Mouse (Mus musculus): Measurements from ENCODE around the gene Ap4s1. TPM values are rescaled to one million over a fixed set of nuclear protein-coding genes. Genes with fewer than 3 reads are reported as not detected.

Ap4s1 gene
- polyA plus RNA-seq, 1 experiment from 2014 or later: 43.3 TPM

DNA sequence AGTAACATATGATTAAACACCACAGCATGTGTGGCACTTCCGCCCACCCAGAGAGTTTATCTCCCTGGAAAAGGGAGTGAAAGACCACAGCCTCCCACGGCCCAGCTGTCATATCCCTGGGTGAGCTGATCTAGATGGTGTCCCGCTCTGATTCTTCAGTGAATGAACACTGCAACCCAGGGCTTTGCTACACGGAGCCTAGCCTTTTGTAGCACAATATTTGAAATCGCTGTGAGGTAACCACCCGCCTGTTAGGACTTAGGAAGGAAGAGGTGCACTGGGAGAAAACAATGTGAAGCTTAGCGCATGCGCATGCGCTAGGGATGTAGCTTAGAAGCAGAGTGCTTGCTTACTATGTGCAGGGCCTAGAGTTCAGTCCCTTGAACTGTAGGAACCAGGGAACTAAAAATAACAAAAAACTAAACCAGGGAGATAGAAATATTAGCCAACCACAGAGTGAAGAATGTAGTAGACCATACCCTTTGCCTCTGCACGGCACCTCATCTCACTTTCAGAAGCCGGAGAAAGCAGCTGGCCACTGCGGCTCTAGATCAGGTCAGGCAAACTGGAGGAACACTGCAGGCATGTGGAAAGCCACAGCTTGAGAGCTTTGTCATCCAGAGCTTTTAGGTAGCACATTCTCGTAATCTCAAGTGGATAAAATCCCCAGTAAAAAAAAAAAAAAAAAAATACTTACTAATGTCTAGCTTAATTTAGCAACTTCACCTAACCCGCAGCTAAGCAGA lies 18.3 kb downstream of the Ap4s1 start:
- ATAC-seq (replicated peaks): no peak
- no peak overlapping the region for H3K4me2 ChIP-seq (replicated peaks)
- H3K27ac ChIP-seq (replicated peaks): no peak overlapping the region
- H3K36me3 ChIP-seq: no peaks in the 10 kb centered on the region
- H3K27me3 ChIP-seq: no peaks in the 10 kb centered on the region
- no peaks in the 10 kb centered on the region for H3K4me1 ChIP-seq
- no peak overlapping the region for H3K9ac ChIP-seq (replicated peaks)
- WGBS: 64% methylated on average over 14 of the region's 14 CpGs
- no peaks in the 10 kb centered on the region for H3K9me3 ChIP-seq
- no peak overlapping the region for H3K4me3 ChIP-seq

DNA sequence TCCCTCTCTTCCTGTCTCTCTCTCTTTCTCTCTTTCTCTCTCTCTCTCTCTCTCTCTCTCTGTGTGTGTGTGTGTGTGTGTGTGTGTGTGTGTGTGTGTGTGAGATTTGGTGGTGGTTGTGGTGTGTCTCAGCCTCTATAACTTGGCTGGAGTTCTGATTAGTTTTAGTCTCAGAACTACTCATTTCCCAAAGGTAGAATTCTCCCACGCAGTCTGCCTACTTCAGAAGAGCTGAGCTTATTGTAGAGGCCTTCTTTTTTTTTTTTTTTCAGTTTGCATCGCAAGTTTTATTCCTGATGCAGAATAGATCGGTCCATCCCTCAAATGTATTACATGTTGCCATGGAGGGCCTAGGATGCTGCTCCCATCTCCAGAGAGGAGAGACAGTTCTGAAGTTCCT lies 18.9 kb downstream of the Ap4s1 start:
- Histone ChIP-seq H3K4me1 (no peaks in the 10 kb centered on the region), H3K9ac (replicated peaks) (no peak overlapping the region), H3K27ac (replicated peaks) (no peak overlapping the region), H3K4me2 (replicated peaks) (no peak overlapping the region), H3K27me3 (no peaks in the 10 kb centered on the region), H3K4me3 (no peak overlapping the region), H3K9me3 (no peaks in the 10 kb centered on the region), H3K36me3 (no peaks in the 10 kb centered on the region)
- WGBS: 78% methylated on average over 3 of the region's 3 CpGs
- ATAC-seq (replicated peaks): no peak

DNA sequence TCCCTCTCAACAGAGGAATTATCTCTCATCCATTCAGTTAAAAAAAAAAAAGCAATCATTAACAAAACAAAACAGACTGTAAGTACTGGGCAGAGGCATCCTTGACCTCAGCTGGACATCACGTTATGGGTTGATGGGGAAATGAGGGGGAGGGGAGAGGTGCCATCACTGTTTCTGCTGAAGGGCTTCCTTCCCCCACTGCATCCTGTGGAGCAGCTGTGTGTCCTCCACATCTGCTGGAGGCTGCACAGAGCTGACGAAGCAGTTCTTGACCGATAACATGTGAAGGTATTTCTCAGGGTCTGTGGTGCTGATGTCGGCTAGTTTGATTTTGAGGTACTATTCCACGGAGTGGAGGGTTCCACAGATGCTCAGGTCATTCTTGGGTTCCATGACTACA lies 19.3 kb downstream of the Ap4s1 start:
- Histone ChIP-seq H3K27ac (replicated peaks) (no peak overlapping the region), H3K4me3 (no peak overlapping the region), H3K36me3 (no peaks in the 10 kb centered on the region), H3K27me3 (no peaks in the 10 kb centered on the region), H3K9ac (replicated peaks) (no peak overlapping the region), H3K4me1 (no peaks in the 10 kb centered on the region), H3K9me3 (no peaks in the 10 kb centered on the region), H3K4me2 (replicated peaks) (no peak overlapping the region)
- ATAC-seq (replicated peaks): no peak
- WGBS: 76% methylated on average over 5 of the region's 5 CpGs

DNA sequence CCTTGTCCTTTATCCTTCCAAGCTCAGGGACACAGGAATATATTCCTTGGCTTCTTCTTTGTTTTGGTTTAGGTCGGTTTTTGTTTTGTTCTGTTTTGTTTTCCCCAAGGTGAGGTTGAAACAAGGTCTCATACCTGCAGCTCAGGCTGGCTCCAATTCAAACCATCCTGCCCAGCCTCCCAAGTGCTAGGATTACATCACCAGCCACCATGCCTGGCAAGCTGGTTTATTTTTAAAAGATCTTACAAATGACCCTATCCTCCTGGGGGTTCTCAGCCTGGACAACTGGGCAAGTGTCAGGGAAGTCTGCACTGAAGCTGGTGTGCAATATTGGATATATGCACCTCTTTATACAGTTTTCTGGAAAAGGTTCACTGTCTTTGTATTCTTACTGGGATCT lies 21.9 kb downstream of the Ap4s1 start:
- Histone ChIP-seq H3K4me1 (no peaks in the 10 kb centered on the region), H3K27ac (replicated peaks) (no peak overlapping the region), H3K4me2 (replicated peaks) (no peak overlapping the region), H3K4me3 (no peak overlapping the region), H3K9ac (replicated peaks) (no peak overlapping the region), H3K27me3 (no peaks in the 10 kb centered on the region), H3K9me3 (no peaks in the 10 kb centered on the region), H3K36me3 (no peaks in the 10 kb centered on the region)
- ATAC-seq (replicated peaks): no peak
- WGBS: 83% methylated on average over 1 of the region's 1 CpGs

DNA sequence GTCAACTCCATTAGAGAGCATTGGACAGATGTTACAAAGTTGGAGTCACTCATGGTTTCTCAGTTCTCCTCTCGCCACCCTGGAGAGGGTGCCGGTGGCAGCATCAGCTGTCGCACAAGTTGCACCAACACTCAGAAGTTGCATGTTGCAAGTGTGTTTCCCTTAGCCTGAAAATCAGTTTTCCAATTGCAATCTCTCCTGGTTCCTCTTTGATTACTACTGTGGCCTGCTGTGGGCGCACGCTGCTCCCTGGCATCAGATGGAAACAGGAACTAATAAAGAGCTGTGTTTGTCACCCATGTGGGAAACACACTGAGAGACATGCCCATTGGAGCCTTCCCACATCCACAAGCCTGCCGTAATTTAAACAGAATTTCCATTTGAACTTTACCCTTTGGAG lies 27.8 kb downstream of the Ap4s1 start:
- Histone ChIP-seq H3K4me3 (no peak overlapping the region), H3K9me3 (no peaks in the 10 kb centered on the region), H3K4me2 (replicated peaks) (no peak overlapping the region), H3K36me3 (peaks cover 4% of the 10 kb centered on the region; the same call in 1 of the 2 replicates), H3K9ac (replicated peaks) (no peak overlapping the region), H3K27me3 (no peaks in the 10 kb centered on the region), H3K4me1 (no peaks in the 10 kb centered on the region), H3K27ac (replicated peaks) (no peak overlapping the region)
- 96% methylated on average over 6 of the region's 6 CpGs for WGBS
- ATAC-seq (replicated peaks): no peak

DNA sequence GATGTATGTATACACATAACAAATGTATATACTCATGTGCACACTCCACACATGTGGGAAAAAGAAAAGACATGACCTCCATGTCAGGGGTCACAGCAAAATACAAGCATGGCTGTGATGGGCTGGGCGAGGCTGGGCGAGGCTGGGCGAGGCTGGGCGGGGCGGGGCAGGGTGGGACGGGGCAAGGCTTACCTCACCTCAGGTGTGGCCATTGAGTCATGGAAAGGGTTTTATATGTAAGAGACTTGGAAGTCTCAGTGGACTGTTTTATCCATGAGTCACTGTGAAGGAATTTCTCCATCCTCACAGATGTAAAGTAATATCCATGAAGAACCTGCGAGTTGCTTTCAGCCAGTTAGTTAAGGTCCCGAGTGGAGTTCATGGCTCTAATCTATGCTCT lies 31.0 kb downstream of the Ap4s1 start:
- no peak overlapping the region for H3K9ac ChIP-seq (replicated peaks)
- no peak overlapping the region for H3K4me3 ChIP-seq
- H3K36me3 ChIP-seq: peaks cover 6% of the 10 kb centered on the region; the same call in 1 of the 2 replicates
- no peak for ATAC-seq (replicated peaks)
- no peaks in the 10 kb centered on the region for H3K4me1 ChIP-seq
- H3K27me3 ChIP-seq: no peaks in the 10 kb centered on the region
- no peak overlapping the region for H3K27ac ChIP-seq (replicated peaks)
- WGBS: 96% methylated on average over 8 of the region's 8 CpGs
- H3K9me3 ChIP-seq: no peaks in the 10 kb centered on the region
- no peak overlapping the region for H3K4me2 ChIP-seq (replicated peaks)

DNA sequence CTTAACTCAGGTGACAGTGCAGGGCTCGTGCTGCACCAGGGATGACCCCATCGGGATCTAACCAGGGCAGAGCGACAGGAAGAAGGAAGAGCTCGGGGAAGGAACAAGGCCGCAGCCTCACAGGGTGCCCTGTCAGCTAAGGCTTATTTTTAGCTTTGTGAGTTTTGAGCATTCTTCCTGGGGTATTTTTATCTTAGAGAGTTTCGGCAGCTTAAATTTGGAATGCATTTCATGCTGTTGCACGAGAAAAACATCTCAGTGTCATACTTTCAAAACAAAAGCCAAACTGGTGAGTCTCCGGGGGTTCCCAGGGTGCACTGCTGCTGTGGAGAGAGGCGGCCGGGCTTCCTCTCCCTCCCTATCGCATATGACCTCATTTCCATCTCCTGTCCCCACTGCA lies 38.2 kb downstream of the Ap4s1 start:
- Histone ChIP-seq H3K27ac (replicated peaks) (no peak overlapping the region), H3K4me3 (no peak overlapping the region), H3K4me1 (no peaks in the 10 kb centered on the region), H3K4me2 (replicated peaks) (no peak overlapping the region), H3K9ac (replicated peaks) (no peak overlapping the region), H3K9me3 (no peaks in the 10 kb centered on the region), H3K36me3 (0 out of 2 replicates have a peak, but pooled peaks cover 3% of the 10 kb centered on the region), H3K27me3 (no peaks in the 10 kb centered on the region)
- no peak for ATAC-seq (replicated peaks)
- WGBS: 80% methylated on average over 11 of the region's 11 CpGs

DNA sequence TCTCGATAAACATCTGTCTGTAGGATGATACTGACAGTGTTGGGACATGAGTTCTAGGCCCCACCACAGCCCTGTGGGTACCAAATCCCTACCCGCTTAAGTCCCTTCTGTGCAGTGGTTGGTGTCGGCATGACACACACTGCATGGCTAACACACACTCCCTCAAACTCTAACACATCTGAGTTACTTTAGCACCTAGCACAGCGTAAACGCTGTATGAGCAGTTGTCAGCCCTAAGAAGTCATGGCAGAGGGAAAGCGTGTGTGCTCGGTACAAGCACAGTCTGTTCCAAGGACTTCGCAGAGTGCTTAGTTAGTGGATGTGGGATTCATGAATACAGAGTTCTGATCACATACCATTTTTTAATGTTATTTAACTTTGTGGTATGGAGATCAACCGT lies 39.0 kb downstream of the Ap4s1 start:
- Histone ChIP-seq H3K4me1 (no peaks in the 10 kb centered on the region), H3K4me2 (replicated peaks) (no peak overlapping the region), H3K27me3 (no peaks in the 10 kb centered on the region), H3K36me3 (0 out of 2 replicates have a peak, but pooled peaks cover 3% of the 10 kb centered on the region), H3K9me3 (no peaks in the 10 kb centered on the region), H3K4me3 (no peak overlapping the region), H3K27ac (replicated peaks) (no peak overlapping the region), H3K9ac (replicated peaks) (no peak overlapping the region)
- ATAC-seq (replicated peaks): no peak
- 93% methylated on average over 9 of the region's 9 CpGs for WGBS

DNA sequence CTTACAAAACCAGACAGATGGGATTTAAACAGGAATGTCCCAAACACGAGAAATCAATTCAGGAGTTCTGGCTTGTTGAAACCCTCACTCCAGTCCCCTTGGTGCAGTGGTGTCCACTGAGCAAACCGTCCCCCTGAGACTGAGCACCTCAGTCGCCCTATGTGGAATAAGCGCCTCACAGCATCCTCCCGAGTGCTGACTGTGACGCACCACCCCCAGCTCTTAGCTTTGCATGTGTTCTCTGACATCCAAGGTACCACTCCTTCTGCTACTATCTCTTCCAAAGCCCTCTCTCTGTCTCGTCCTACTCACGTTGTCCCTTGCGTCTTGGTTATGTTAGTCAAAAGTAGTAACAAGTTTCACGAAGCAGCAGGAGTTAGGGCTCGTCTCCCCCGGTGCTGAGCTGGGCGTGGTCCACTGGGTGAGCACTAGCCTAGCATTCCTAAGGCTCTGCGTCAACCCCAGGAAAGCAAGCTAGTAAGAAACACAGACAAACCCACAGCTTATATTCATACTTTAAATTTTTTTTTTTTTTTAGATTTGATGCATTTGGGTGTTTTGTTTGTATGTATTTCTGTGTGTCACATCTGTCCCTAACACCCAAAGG lies 43.9 kb downstream of the Ap4s1 start:
- Histone ChIP-seq H3K9ac (replicated peaks) (no peak overlapping the region), H3K36me3 (0 out of 2 replicates have a peak, but pooled peaks cover 3% of the 10 kb centered on the region), H3K4me1 (peaks cover 4% of the 10 kb centered on the region; the same call in 1 of the 2 replicates), H3K27ac (replicated peaks) (no peak overlapping the region), H3K9me3 (no peaks in the 10 kb centered on the region), H3K4me3 (no peak overlapping the region), H3K4me2 (replicated peaks) (no peak overlapping the region), H3K27me3 (no peaks in the 10 kb centered on the region)
- no peak for ATAC-seq (replicated peaks)
- WGBS: 86% methylated on average over 14 of the region's 14 CpGs

DNA sequence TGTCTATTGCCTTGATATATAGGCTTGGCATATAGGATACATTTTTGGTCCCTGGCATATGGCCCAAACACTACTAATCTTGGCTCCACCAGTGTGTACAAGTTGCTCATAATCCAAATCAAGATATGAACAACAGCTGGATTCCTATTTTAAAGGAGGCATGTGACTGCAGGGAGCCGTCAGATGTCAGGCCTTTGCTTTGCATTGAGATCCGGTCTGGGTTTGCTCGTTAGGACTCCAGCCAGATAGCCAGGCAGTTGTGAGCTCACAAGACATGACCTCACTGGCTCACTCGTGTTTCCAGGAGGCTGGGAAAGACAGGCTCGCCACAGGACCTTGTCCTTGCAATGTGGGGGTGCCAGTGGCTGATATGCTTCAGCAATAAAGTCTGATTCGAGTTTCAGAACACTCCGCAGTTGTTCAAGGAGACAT lies 45.0 kb downstream of the Ap4s1 start:
- WGBS: 39% methylated on average over 7 of the region's 7 CpGs
- Histone ChIP-seq H3K27me3 (no peaks in the 10 kb centered on the region), H3K36me3 (0 out of 2 replicates have a peak, but pooled peaks cover 2% of the 10 kb centered on the region), H3K4me2 (replicated peaks) (no peak overlapping the region), H3K27ac (replicated peaks) (no peak overlapping the region), H3K4me1 (peaks cover 4% of the 10 kb centered on the region; the same call in 1 of the 2 replicates), H3K9ac (replicated peaks) (no peak overlapping the region), H3K4me3 (no peak overlapping the region), H3K9me3 (no peaks in the 10 kb centered on the region)
- ATAC-seq (replicated peaks): no peak

DNA sequence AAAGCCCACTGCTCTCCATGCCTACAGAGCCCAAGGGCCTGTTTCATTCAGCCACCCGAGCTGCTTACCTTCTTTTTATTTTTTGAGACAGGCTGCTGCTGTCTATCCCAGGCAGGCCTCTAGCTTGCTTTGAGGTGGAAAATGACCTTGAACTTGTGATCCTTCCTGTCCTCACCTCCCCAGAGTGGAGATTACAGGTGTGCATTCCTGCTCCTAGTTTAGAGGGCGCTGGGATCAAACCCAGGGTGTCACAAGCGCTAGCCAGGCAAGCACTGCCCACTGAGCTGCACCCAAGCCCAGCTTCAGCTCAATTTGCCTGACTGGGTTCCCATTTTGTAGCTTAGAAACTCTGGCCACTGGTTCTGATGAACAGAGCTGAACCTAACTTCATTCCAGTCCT lies 45.5 kb downstream of the Ap4s1 start:
- Histone ChIP-seq H3K36me3 (0 out of 2 replicates have a peak, but pooled peaks cover 2% of the 10 kb centered on the region), H3K9me3 (no peaks in the 10 kb centered on the region), H3K4me2 (replicated peaks) (no peak overlapping the region), H3K9ac (replicated peaks) (no peak overlapping the region), H3K27me3 (no peaks in the 10 kb centered on the region), H3K4me1 (peaks cover 4% of the 10 kb centered on the region; the same call in 1 of the 2 replicates), H3K4me3 (no peak overlapping the region), H3K27ac (replicated peaks) (no peak overlapping the region)
- WGBS: 44% methylated on average over 3 of the region's 3 CpGs
- 0 out of 2 replicates have a peak, but pooled peaks have one; percentile 15 for ATAC-seq (replicated peaks)

DNA sequence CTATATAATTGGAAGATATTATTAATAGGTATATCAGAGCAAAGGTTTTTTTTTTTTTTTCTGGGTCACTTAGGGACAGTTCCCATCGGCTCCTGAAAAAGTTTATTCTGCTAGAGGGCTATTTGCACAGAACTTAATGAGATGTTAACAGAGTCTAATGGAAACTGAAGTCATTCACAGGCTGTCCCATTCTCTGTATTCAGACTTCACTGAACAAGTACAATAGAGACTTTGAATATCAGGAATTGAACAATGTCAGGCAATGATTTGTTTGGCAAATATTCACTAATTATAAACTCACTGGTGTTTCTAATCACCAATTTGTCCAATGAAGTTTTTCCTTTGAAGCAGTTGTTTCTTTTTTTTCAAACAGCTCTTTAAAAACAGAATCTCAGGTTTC lies 46.0 kb downstream of the Ap4s1 start:
- ATAC-seq (replicated peaks): peak; percentile 41; the same call in 1 of the 2 replicates
- whole genome bisulfite sequencing: 3% methylated on average over 1 of the region's 1 CpGs

More for the DNA sequence above, 46.0 kb downstream of the Ap4s1 start:
- H3K36me3 ChIP-seq: 0 out of 2 replicates have a peak, but pooled peaks cover 2% of the 10 kb centered on the region
- no peak overlapping the region for H3K27ac ChIP-seq (replicated peaks)
- H3K4me2 ChIP-seq (replicated peaks): no peak overlapping the region
- H3K9ac ChIP-seq (replicated peaks): no peak overlapping the region
- peaks cover 4% of the 10 kb centered on the region; the same call in 1 of the 2 replicates for H3K4me1 ChIP-seq
- H3K4me3 ChIP-seq: no peak overlapping the region
- no peaks in the 10 kb centered on the region for H3K9me3 ChIP-seq
- no peaks in the 10 kb centered on the region for H3K27me3 ChIP-seq

Measured in forebrain, embryonic 15.5 days (tissue).